Mouse (Mus musculus): ENCODE measurements around the gene Arhgap22. TPM values are rescaled to one million over a fixed set of nuclear protein-coding genes. Genes with fewer than 3 reads are reported as not detected.

Arhgap22 gene
- polyA plus RNA-seq, 1 experiment = 230 TPM

- Histone ChIP-seq H3K79me2 (ENCODE audit: control insufficient read depth, insufficient read depth) (peaks cover 99% of the 10 kb centered on the region), H3K4me3 (ENCODE audit: insufficient read depth, poor library complexity, severe bottlenecking) (no peak overlapping the region), H3K79me3 (ENCODE audit: low read depth) (peaks cover 64% of the 10 kb centered on the region), H3K27me3 (ENCODE audit: control insufficient read depth, insufficient read depth, insufficient read length) (no peaks in the 10 kb centered on the region), H3ac (ENCODE audit: control insufficient read depth, insufficient read length, low read depth) (no peak overlapping the region), H3K36me3 (ENCODE audit: control insufficient read depth, insufficient read depth) (peaks cover 94% of the 10 kb centered on the region)
- TF ChIP-seq CEBPB (IDR thresholded peaks at IDR 0.05; ENCODE audit: low read depth) = no peak
- TF ChIP-seq USF1 (IDR thresholded peaks at IDR 0.05; ENCODE audit: low read depth) = no peak
- TF ChIP-seq MYOG (IDR thresholded peaks at IDR 0.05; ENCODE audit: control insufficient read depth, extremely low read depth, insufficient read length) = no peak
Measured at GRCm38 (mm10) chr14:33305645-33306281, 91.9 kb downstream of the Arhgap22 start.

GRCm38 (mm10) chr14:33310719-33311118 is 96.9 kb downstream of the Arhgap22 start:
- Histone ChIP-seq H3K36me3 (ENCODE audit: control insufficient read depth, insufficient read depth) (peaks cover 80% of the 10 kb centered on the region), H3K79me3 (ENCODE audit: low read depth) (peaks cover 60% of the 10 kb centered on the region), H3K27me3 (ENCODE audit: control insufficient read depth, insufficient read depth, insufficient read length) (no peaks in the 10 kb centered on the region), H3ac (ENCODE audit: control insufficient read depth, insufficient read length, low read depth) (no peak overlapping the region), H3K79me2 (ENCODE audit: control insufficient read depth, insufficient read depth) (peaks cover 98% of the 10 kb centered on the region), H3K4me3 (ENCODE audit: insufficient read depth, poor library complexity, severe bottlenecking) (no peak overlapping the region)
- TF ChIP-seq FOSL1 (IDR thresholded peaks at IDR 0.05; ENCODE audit: insufficient read depth, low read length, poor library complexity, severe bottlenecking) = no peak
- no peak for TF ChIP-seq MYOD1 (IDR thresholded peaks at IDR 0.05; ENCODE audit: control insufficient read depth, insufficient read length, low read depth)
- no peak for TF ChIP-seq CTCF (IDR thresholded peaks at IDR 0.05; ENCODE audit: control insufficient read depth, insufficient read depth, insufficient read length)

GRCm38 (mm10) chr14:33312309-33312708 is 98.5 kb downstream of the Arhgap22 start:
- Histone ChIP-seq H3K79me2 (ENCODE audit: control insufficient read depth, insufficient read depth) (peaks cover 98% of the 10 kb centered on the region), H3ac (ENCODE audit: control insufficient read depth, insufficient read length, low read depth) (no peak overlapping the region), H3K36me3 (ENCODE audit: control insufficient read depth, insufficient read depth) (peaks cover 78% of the 10 kb centered on the region), H3K79me3 (ENCODE audit: low read depth) (peaks cover 65% of the 10 kb centered on the region), H3K4me3 (ENCODE audit: insufficient read depth, poor library complexity, severe bottlenecking) (no peak overlapping the region), H3K27me3 (ENCODE audit: control insufficient read depth, insufficient read depth, insufficient read length) (no peaks in the 10 kb centered on the region)
- TF ChIP-seq USF1 (IDR thresholded peaks at IDR 0.05; ENCODE audit: low read depth) (no peak), FOSL1 (IDR thresholded peaks at IDR 0.05; ENCODE audit: insufficient read depth, low read length, poor library complexity, severe bottlenecking) (no peak), MYOG (IDR thresholded peaks at IDR 0.05; ENCODE audit: control insufficient read depth, extremely low read depth, insufficient read length) (no peak), CTCF (IDR thresholded peaks at IDR 0.05; ENCODE audit: control insufficient read depth, insufficient read depth, insufficient read length) (no peak), CEBPB (IDR thresholded peaks at IDR 0.05; ENCODE audit: low read depth) (no peak), MYOD1 (IDR thresholded peaks at IDR 0.05; ENCODE audit: control insufficient read depth, insufficient read length, low read depth) (no peak), MAX (IDR thresholded peaks at IDR 0.05) (no peak)

GRCm38 (mm10) chr14:33313624-33314023 is 99.8 kb downstream of the Arhgap22 start:
- H3K27me3 ChIP-seq (ENCODE audit: control insufficient read depth, insufficient read depth, insufficient read length) = no peaks in the 10 kb centered on the region
- TF ChIP-seq MAX (IDR thresholded peaks at IDR 0.05) (no peak), CTCF (IDR thresholded peaks at IDR 0.05; ENCODE audit: control insufficient read depth, insufficient read depth, insufficient read length) (peak; percentile 79)
- H3K79me3 ChIP-seq (ENCODE audit: low read depth) = peaks cover 64% of the 10 kb centered on the region
- H3K36me3 ChIP-seq (ENCODE audit: control insufficient read depth, insufficient read depth) = peaks cover 80% of the 10 kb centered on the region
- peaks cover 98% of the 10 kb centered on the region for H3K79me2 ChIP-seq (ENCODE audit: control insufficient read depth, insufficient read depth)
- no peak overlapping the region for H3K4me3 ChIP-seq (ENCODE audit: insufficient read depth, poor library complexity, severe bottlenecking)
- no peak overlapping the region for H3ac ChIP-seq (ENCODE audit: control insufficient read depth, insufficient read length, low read depth)

GRCm38 (mm10) chr14:33314160-33314559 is 100.3 kb downstream of the Arhgap22 start:
- no peak overlapping the region for H3K4me3 ChIP-seq (ENCODE audit: insufficient read depth, poor library complexity, severe bottlenecking)
- no peak overlapping the region for H3ac ChIP-seq (ENCODE audit: control insufficient read depth, insufficient read length, low read depth)
- peaks cover 63% of the 10 kb centered on the region for H3K79me3 ChIP-seq (ENCODE audit: low read depth)
- H3K36me3 ChIP-seq (ENCODE audit: control insufficient read depth, insufficient read depth) = peaks cover 78% of the 10 kb centered on the region
- TF ChIP-seq CEBPB (IDR thresholded peaks at IDR 0.05; ENCODE audit: low read depth) (no peak), USF1 (IDR thresholded peaks at IDR 0.05; ENCODE audit: low read depth) (no peak), MYOG (IDR thresholded peaks at IDR 0.05; ENCODE audit: control insufficient read depth, extremely low read depth, insufficient read length) (no peak), CTCF (IDR thresholded peaks at IDR 0.05; ENCODE audit: control insufficient read depth, insufficient read depth, insufficient read length) (no peak), MYOD1 (IDR thresholded peaks at IDR 0.05; ENCODE audit: control insufficient read depth, insufficient read length, low read depth) (no peak)
- peaks cover 98% of the 10 kb centered on the region for H3K79me2 ChIP-seq (ENCODE audit: control insufficient read depth, insufficient read depth)
- no peaks in the 10 kb centered on the region for H3K27me3 ChIP-seq (ENCODE audit: control insufficient read depth, insufficient read depth, insufficient read length)

GRCm38 (mm10) chr14:33315111-33315510 is 101.3 kb downstream of the Arhgap22 start:
- Histone ChIP-seq H3K79me2 (ENCODE audit: control insufficient read depth, insufficient read depth) (peaks cover 98% of the 10 kb centered on the region), H3K79me3 (ENCODE audit: low read depth) (peaks cover 61% of the 10 kb centered on the region), H3ac (ENCODE audit: control insufficient read depth, insufficient read length, low read depth) (no peak overlapping the region), H3K4me3 (ENCODE audit: insufficient read depth, poor library complexity, severe bottlenecking) (no peak overlapping the region), H3K27me3 (ENCODE audit: control insufficient read depth, insufficient read depth, insufficient read length) (no peaks in the 10 kb centered on the region), H3K36me3 (ENCODE audit: control insufficient read depth, insufficient read depth) (peaks cover 74% of the 10 kb centered on the region)
- TF ChIP-seq CEBPB (IDR thresholded peaks at IDR 0.05; ENCODE audit: low read depth) = no peak
- no peak for TF ChIP-seq MYOG (IDR thresholded peaks at IDR 0.05; ENCODE audit: control insufficient read depth, extremely low read depth, insufficient read length)
- no peak for TF ChIP-seq MYOD1 (IDR thresholded peaks at IDR 0.05; ENCODE audit: control insufficient read depth, insufficient read length, low read depth)
- TF ChIP-seq FOSL1 (IDR thresholded peaks at IDR 0.05; ENCODE audit: insufficient read depth, low read length, poor library complexity, severe bottlenecking) = no peak
- TF ChIP-seq USF1 (IDR thresholded peaks at IDR 0.05; ENCODE audit: low read depth) = no peak
- no peak for TF ChIP-seq CTCF (IDR thresholded peaks at IDR 0.05; ENCODE audit: control insufficient read depth, insufficient read depth, insufficient read length)
- no peak for TF ChIP-seq MAX (IDR thresholded peaks at IDR 0.05)
